9 mouse cellular contexts compared by ENCODE assay signal in genomic region chr1:150307599-150307998, GRCm38 (mm10). TPM values are rescaled to one million over a fixed set of nuclear protein-coding genes. Genes with fewer than 3 reads are reported as not detected.
DNase-seq lines count a peak whose midpoint lies in the region; ATAC-seq and TF ChIP-seq lines count a peak whose summit lies in the region.
"Had no signal": no experiment of that assay in that cellular context is flagged by ENCODE, and none has a peak within 500 bp of the region (broad histone marks: within the 10 kb centered on the region; RNA-seq: fewer than 3 reads in every experiment).

No protein-coding gene starts in this region.

- 32% methylated on average over 1 of the region's 1 CpGs for WGBS in kidney, adult 2 months
- 75% methylated on average over 1 of the region's 1 CpGs for WGBS in hindbrain, postnatal 0 days
- 52% methylated on average over 1 of the region's 1 CpGs for WGBS in stomach, embryonic 14.5 days

- peak; percentile 3 for DNase-seq in kidney, adult 2 months
- DNase-seq in kidney, adult 11 months = no peak
- DNase-seq in 416B (ENCODE audit: low read depth) (peak; percentile 75), G1E (ENCODE audit: low spot score) (no peak)
- peak; percentile 41 for DNase-seq in hindbrain, postnatal 0 days (ENCODE audit: low spot score)
- no peak for DNase-seq in cerebellum, adult 9-11 months
- DNase-seq in cerebellum, adult 11 months = no peak

- no peak overlapping the region for H3K9ac ChIP-seq in hindbrain, postnatal 0 days (replicated peaks; ENCODE audit: low read length)
- H3K9ac ChIP-seq in stomach, embryonic 14.5 days (replicated peaks; ENCODE audit: low read depth, low read length) = no peak overlapping the region

- TF ChIP-seq CTCF in kidney, adult 2 months (conservative IDR thresholded peaks at IDR 0.05; ENCODE audit: insufficient read depth, insufficient read length, low read depth, low read length) = no peak
- peak; percentile 60; the same call in 1 of the 2 replicates for TF ChIP-seq CTCF in G1E (IDR thresholded peaks at IDR 0.05; ENCODE audit: low read depth, low read length)
- peak; percentile 69 for TF ChIP-seq CTCF in hindbrain, postnatal 0 days (IDR thresholded peaks at IDR 0.05; ENCODE audit: low read depth)

- peak; percentile 66 for ATAC-seq in G1E (ENCODE audit: extremely low read depth, insufficient number of reproducible peaks, low FRiP score, poor library complexity, severe bottlenecking)
- ATAC-seq in hindbrain, postnatal 0 days = no peak
- peak; percentile 37; the same call in 1 of the 2 replicates for ATAC-seq in stomach, embryonic 14.5 days (ENCODE audit: insufficient number of reproducible peaks, insufficient read depth, low FRiP score, low read depth)

- no peaks in the 10 kb centered on the region for H3K27me3 ChIP-seq in kidney, adult 2 months (replicated peaks; ENCODE audit: control insufficient read depth, insufficient read depth, low read length)
- H3K27me3 ChIP-seq in G1E (ENCODE audit: insufficient read depth, low read length) = no peaks in the 10 kb centered on the region
- no peaks in the 10 kb centered on the region for H3K27me3 ChIP-seq in hindbrain, postnatal 0 days (ENCODE audit: insufficient read depth, low read length)
- no peaks in the 10 kb centered on the region for H3K27me3 ChIP-seq in stomach, embryonic 14.5 days (ENCODE audit: control insufficient read depth, insufficient read depth, low read length)

- no peak overlapping the region for H3K27ac ChIP-seq in kidney, adult 2 months (ENCODE audit: insufficient read depth, low read depth, low read length)
- H3K27ac ChIP-seq in hindbrain, postnatal 0 days = no peak overlapping the region
- no peak overlapping the region for H3K27ac ChIP-seq in stomach, embryonic 14.5 days (ENCODE audit: low read length)

- H3K4me2 ChIP-seq in hindbrain, postnatal 0 days (ENCODE audit: low read depth, low read length) = no peak overlapping the region
- no peak overlapping the region for H3K4me2 ChIP-seq in stomach, embryonic 14.5 days (replicated peaks; ENCODE audit: low read depth, low read length)

- H3K4me1 ChIP-seq in kidney, adult 2 months (ENCODE audit: control insufficient read depth, insufficient read depth, low read length) = no peaks in the 10 kb centered on the region
- H3K4me1 ChIP-seq in G1E (ENCODE audit: insufficient read depth, low read depth, low read length) = no peaks in the 10 kb centered on the region
- H3K4me1 ChIP-seq in hindbrain, postnatal 0 days (ENCODE audit: insufficient read depth, low read length) = no peaks in the 10 kb centered on the region
- no peaks in the 10 kb centered on the region for H3K4me1 ChIP-seq in stomach, embryonic 14.5 days (ENCODE audit: control insufficient read depth, insufficient read depth, low read length)

- H3K36me3 ChIP-seq in kidney, adult 2 months (ENCODE audit: control insufficient read depth, insufficient read depth, low read length) = no peaks in the 10 kb centered on the region
- H3K36me3 ChIP-seq in G1E (replicated peaks) = no peaks in the 10 kb centered on the region
- H3K36me3 ChIP-seq in hindbrain, postnatal 0 days (ENCODE audit: insufficient read depth, low read length) = no peaks in the 10 kb centered on the region
- H3K36me3 ChIP-seq in stomach, embryonic 14.5 days (ENCODE audit: control insufficient read depth, insufficient read depth, low read length) = no peaks in the 10 kb centered on the region

- no peaks in the 10 kb centered on the region for H3K9me3 ChIP-seq in G1E (replicated peaks)
- H3K9me3 ChIP-seq in hindbrain, postnatal 0 days (ENCODE audit: low read length) = no peaks in the 10 kb centered on the region
- H3K9me3 ChIP-seq in stomach, embryonic 14.5 days (ENCODE audit: control insufficient read depth, low read depth, low read length) = no peaks in the 10 kb centered on the region

- no peak for TF ChIP-seq POLR2A in kidney, adult 2 months (IDR thresholded peaks at IDR 0.05; ENCODE audit: low read depth, low read length)

- H3K4me3 ChIP-seq in kidney, adult 2 months (ENCODE audit: insufficient read depth, low read depth, low read length) = no peak overlapping the region
- H3K4me3 ChIP-seq in G1E (ENCODE audit: low read depth, low read length) = no peak overlapping the region
- no peak overlapping the region for H3K4me3 ChIP-seq in hindbrain, postnatal 0 days (ENCODE audit: low read length)
- H3K4me3 ChIP-seq in stomach, embryonic 14.5 days (ENCODE audit: low read depth, low read length) = no peak overlapping the region

RNA-seq across cellular contexts. Expression of gene Pdc, which starts 11.6 kb away (rescaled TPM):
- polyA plus RNA-seq in kidney, adult 2 months (2012; rRNA removed) = not detected in 2 replicates
- total RNA-seq in G1E (2014; fragmentation: Nextera tagmentation) (not detected in 2 replicates), G1E (2017) (0.16 and 0.29 TPM in 2 replicates)
- polyA plus RNA-seq in G1E (2012) = not detected in 2 replicates
- total RNA-seq in hindbrain, postnatal 0 days (2014; rRNA removed) = not detected in 2 replicates
- polyA plus RNA-seq in hindbrain, postnatal 0 days (2015; fragmentation: Nextera tagmentation; extraction: Ambion mirVana) = not detected in 2 replicates
- not detected in 2 replicates for polyA plus RNA-seq in stomach, embryonic 14.5 days (2014; fragmentation: Nextera tagmentation; extraction: Ambion mirVana)
- total RNA-seq: layer of hippocampus, adult 8-10 months had no signal

Comparison
In these comparisons a context has a peak if more than half of its experiments do, and no peak if none do; other contexts are left out.
1. DNase-seq: peak in kidney, adult 2 months (single experiment), 416B (single experiment) and hindbrain, postnatal 0 days (single experiment); none in kidney, adult 11 months (single experiment), G1E (single experiment), cerebellum, adult 9-11 months (single experiment) and cerebellum, adult 11 months (single experiment).